Mouse (Mus musculus) liver, embryonic 15.5 days (tissue): ENCODE results near the gene Tenm4. TPM values are rescaled to one million over a fixed set of nuclear protein-coding genes. Genes with fewer than 3 reads are reported as not detected.

Experiments
- ATAC-seq: fragments of 200-750 bp; cut with Nextera tagmentation; 2 replicates; pipeline ENCODE4 v1.8.0; 2017; ENCODE audit warnings: moderate number of reproducible peaks, mild to moderate bottlenecking, moderate library complexity; ENCODE audit not compliant: insufficient read depth
- H3K27ac ChIP-seq: fragments of 300-500 bp; sonication (generic); replicated peaks from 2 replicates; pipeline ENCODE4 v1.5.1; 2015; ENCODE audit warnings: mild to moderate bottlenecking, inconsistent platforms
- H3K27me3 ChIP-seq: fragments of 300-500 bp; sonication (generic); 2 replicates; pipeline ENCODE4 v1.6.1; 2015; ENCODE audit warnings: mild to moderate bottlenecking, inconsistent platforms
- H3K36me3 ChIP-seq: fragments of 300-500 bp; sonication (generic); replicated peaks from 2 replicates; pipeline ENCODE4 v1.6.1; 2015; ENCODE audit warnings: moderate library complexity, mild to moderate bottlenecking, inconsistent platforms
- H3K4me1 ChIP-seq: fragments of 300-500 bp; sonication (generic); replicated peaks from 2 replicates; pipeline ENCODE4 v1.6.1; 2015; ENCODE audit warnings: inconsistent platforms
- H3K4me2 ChIP-seq: fragments of 300-500 bp; sonication (generic); 2 replicates; pipeline ENCODE4 v1.6.1; 2015; ENCODE audit warnings: moderate library complexity, mild to moderate bottlenecking, inconsistent platforms
- H3K4me3 ChIP-seq: fragments of 300-500 bp; sonication (generic); replicated peaks from 2 replicates; pipeline ENCODE4 v1.5.1; 2015; ENCODE audit warnings: mild to moderate bottlenecking, inconsistent platforms
- H3K9ac ChIP-seq: fragments of 300-500 bp; sonication (generic); 2 replicates; pipeline ENCODE4 v1.6.1; 2015; ENCODE audit warnings: moderate library complexity, mild to moderate bottlenecking, inconsistent platforms
- H3K9me3 ChIP-seq: fragments of 300-500 bp; sonication (generic); replicated peaks from 2 replicates; pipeline ENCODE4 v1.6.1; 2016; ENCODE audit warnings: inconsistent platforms
- WGBS: fragments of 180-500 bp; shearing (Covaris S2); methylation state at CpG from one replicate; pipeline ENCODE4 v1.1.7; 2015; ENCODE audit warnings: mixed read lengths; ENCODE audit not compliant: insufficient replicate concordance; 5-methylcytosine and 5-hydroxymethylcytosine counted together
- polyA plus RNA-seq: library from polyadenylated mRNA; unstranded; fragments of >200 nt; fragmentation: Nextera tagmentation; extraction: Ambion mirVana; gene quantifications from 2 replicates; pipeline ENCODE4 v1.2.1, GENCODE M21; 2015

The Tenm4 gene
- polyA plus RNA-seq, 1 experiment from 2014 or later, result 0.69 TPM

DNA sequence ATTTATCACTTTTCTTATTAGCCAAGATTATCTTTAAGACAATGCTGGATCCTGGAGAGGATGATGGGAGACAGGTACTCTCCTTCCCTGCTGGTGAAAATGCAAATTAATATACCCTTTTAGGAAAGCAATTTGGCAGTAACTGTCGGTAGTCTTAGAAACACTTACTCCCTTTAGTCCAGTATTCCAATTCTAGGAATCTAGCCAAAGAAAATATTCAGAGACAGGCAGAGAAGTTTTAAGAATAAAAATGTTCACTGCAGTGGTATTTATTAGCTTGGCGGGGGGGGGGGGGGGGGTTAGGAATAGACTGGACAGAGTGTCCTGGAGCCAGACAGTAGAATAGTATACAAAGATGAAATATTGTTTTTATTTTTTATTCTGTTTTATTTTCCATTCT lies 48.3 kb downstream of the Tenm4 start:
- Histone ChIP-seq H3K9ac (no peak overlapping the region), H3K4me3 (no peak overlapping the region), H3K4me2 (no peak overlapping the region), H3K36me3 (no peaks in the 10 kb centered on the region), H3K4me1 (no peaks in the 10 kb centered on the region), H3K27ac (no peak overlapping the region), H3K27me3 (peaks cover 13% of the 10 kb centered on the region), H3K9me3 (no peaks in the 10 kb centered on the region)
- no peak for ATAC-seq
- WGBS, result 66% methylated on average over 2 of the region's 2 CpGs

DNA sequence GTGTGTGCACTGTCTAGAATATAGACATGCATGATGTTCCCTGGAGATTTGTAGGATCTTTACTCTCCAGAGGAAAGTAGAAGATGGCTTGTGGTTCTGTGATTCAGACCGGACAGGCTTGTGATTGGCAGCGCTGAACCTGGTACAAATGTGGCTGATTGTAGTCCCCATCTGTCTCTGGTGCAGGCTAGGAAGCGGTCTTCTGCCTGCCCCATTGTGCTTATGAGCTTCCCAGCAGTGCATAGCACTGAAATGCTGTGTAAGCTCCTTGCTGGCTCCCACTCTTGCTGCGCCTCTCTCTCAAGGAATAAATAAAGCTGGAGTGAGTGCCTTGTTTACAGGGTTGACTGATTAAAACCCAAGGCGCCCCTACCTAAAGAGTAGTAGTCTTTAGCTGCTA lies 49.6 kb downstream of the Tenm4 start:
- ATAC-seq, result no peak
- H3K4me1 ChIP-seq, result no peaks in the 10 kb centered on the region
- H3K9ac ChIP-seq, result no peak overlapping the region
- H3K27ac ChIP-seq, result no peak overlapping the region
- H3K4me2 ChIP-seq, result no peak overlapping the region
- H3K9me3 ChIP-seq, result no peaks in the 10 kb centered on the region
- 56% methylated on average over 5 of the region's 5 CpGs for WGBS
- peaks cover 2% of the 10 kb centered on the region; the same call in 1 of the 2 replicates for H3K27me3 ChIP-seq
- H3K4me3 ChIP-seq, result no peak overlapping the region
- no peaks in the 10 kb centered on the region for H3K36me3 ChIP-seq

DNA sequence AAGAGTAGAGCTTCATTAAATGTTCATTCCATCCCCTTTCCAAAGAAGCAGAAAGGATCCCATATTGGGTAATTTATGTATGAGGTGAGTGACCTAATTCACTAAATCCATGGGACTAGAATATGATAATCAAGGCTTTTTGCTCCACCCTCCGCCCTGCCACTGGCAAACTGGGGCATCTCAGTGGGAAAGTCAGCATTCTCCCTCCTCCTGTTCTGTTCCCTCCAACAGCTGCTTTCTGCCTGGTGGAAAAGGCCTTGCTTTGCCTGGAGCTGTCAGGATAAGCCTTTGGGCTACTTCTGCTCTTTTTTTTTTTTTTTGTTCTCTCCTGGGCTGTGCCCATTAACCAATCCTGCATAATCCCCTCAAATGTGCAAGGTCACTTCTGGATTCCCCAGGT lies 51.5 kb downstream of the Tenm4 start:
- Histone ChIP-seq H3K4me3 (no peak overlapping the region), H3K27me3 (no peaks in the 10 kb centered on the region), H3K4me2 (no peak overlapping the region), H3K9me3 (no peaks in the 10 kb centered on the region), H3K4me1 (no peaks in the 10 kb centered on the region), H3K36me3 (no peaks in the 10 kb centered on the region), H3K27ac (no peak overlapping the region), H3K9ac (no peak overlapping the region)
- no peak for ATAC-seq
- 64% methylated on average over 1 of the region's 1 CpGs for WGBS

DNA sequence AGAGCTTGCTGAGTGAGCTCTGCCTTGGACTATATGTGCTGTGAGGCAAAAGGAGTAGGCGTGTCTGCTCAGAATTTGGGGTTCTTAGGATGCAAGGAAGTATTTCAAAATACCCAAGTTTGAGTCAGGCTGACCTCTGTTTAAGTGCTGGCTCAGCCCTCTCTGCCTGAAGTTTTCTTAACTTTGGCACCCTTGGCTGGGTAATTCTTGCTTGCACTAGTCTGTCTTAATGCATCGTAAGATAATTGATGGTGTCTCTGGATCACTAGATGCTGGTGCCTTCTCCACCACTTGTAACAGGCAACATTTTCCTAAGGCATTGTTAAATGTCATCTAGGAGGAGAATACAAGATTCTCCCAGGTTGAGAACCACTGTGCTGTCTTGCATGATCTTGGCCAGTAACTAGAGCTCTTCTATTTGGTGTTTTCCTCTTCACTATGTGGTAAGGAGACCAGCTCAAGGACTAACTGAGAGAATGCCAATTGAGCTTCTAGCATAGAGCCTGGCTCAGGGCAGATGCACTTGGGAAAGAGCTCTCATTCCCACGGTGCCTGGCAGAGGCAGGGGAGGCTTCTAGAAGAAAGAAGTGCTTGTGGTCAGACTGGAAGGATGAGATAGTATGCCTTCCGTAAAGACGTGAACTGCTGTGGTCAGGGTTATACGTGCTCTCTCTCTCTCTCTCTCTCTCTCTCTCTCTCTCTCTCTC lies 57.7 kb downstream of the Tenm4 start:
- Histone ChIP-seq H3K4me2 (no peak overlapping the region), H3K4me1 (no peaks in the 10 kb centered on the region), H3K4me3 (no peak overlapping the region), H3K27me3 (no peaks in the 10 kb centered on the region), H3K9ac (no peak overlapping the region), H3K27ac (no peak overlapping the region), H3K9me3 (no peaks in the 10 kb centered on the region), H3K36me3 (no peaks in the 10 kb centered on the region)
- 34% methylated on average over 6 of the region's 6 CpGs for WGBS
- no peak for ATAC-seq

- no peak for ATAC-seq
- Histone ChIP-seq H3K4me3 (no peak overlapping the region), H3K27me3 (no peaks in the 10 kb centered on the region), H3K4me2 (no peak overlapping the region), H3K9ac (no peak overlapping the region), H3K9me3 (no peaks in the 10 kb centered on the region), H3K4me1 (no peaks in the 10 kb centered on the region), H3K36me3 (no peaks in the 10 kb centered on the region), H3K27ac (no peak overlapping the region)
- WGBS, result 53% methylated on average over 8 of the region's 8 CpGs
Measured at GRCm38 (mm10) chr7:96230006-96230719, 59.1 kb downstream of the Tenm4 start.

DNA sequence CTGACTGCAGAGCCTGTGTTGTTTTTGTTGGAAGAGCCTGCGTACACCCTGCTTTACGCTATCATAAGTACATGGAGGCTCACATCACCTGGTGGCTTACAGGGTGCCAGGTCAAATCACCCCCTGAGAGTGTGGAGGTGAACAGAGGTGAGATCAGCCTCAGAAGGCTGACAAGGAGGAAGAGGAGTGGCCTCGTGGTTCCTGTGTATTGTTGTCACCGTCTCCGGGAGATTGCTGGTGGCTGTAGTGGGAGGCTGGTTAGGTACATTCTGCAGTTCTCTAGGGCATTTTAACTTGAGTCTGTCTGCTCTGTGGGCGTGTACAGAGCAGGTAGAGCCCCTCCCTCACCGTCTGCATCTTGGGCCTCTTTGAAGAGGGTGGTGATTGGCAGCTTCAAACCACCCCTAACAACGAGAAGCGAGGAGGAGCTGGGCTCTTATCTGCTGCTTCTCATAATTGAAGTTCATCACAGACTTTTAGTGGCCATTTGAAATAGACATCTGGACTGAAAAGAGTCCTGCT lies 59.7 kb downstream of the Tenm4 start:
- Histone ChIP-seq H3K4me1 (no peaks in the 10 kb centered on the region), H3K4me2 (no peak overlapping the region), H3K27me3 (no peaks in the 10 kb centered on the region), H3K9me3 (no peaks in the 10 kb centered on the region), H3K4me3 (no peak overlapping the region), H3K9ac (no peak overlapping the region), H3K36me3 (no peaks in the 10 kb centered on the region), H3K27ac (no peak overlapping the region)
- ATAC-seq, result no peak
- WGBS, result 23% methylated on average over 9 of the region's 9 CpGs

GRCm38 (mm10) chr7:96235847-96236246 lies 64.8 kb downstream of the Tenm4 start:
- Histone ChIP-seq H3K27ac (no peak overlapping the region), H3K4me1 (no peaks in the 10 kb centered on the region), H3K9ac (no peak overlapping the region), H3K4me3 (no peak overlapping the region), H3K36me3 (no peaks in the 10 kb centered on the region), H3K4me2 (no peak overlapping the region), H3K27me3 (no peaks in the 10 kb centered on the region), H3K9me3 (no peaks in the 10 kb centered on the region)
- no peak for ATAC-seq
- 57% methylated on average over 6 of the region's 6 CpGs for WGBS

DNA sequence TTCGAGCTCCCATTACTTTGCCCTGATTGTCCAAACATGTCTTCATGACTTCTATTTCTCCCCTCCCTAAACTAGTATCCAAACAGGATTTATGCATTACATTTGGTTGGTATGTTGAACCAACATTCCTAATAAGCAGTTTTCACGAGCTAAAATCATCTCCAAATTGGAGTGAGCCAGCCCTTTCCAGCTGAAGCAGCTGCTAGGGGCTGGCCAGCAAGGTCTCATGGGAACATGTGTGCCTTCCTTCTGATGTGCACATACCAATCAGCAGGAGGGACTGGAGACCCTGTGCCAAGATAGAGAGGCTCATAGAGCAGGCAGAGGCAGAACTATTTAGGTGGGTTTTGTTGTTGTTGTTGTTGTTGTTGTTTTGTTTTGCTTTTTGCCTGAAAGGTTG lies 69.6 kb downstream of the Tenm4 start:
- Histone ChIP-seq H3K27me3 (no peaks in the 10 kb centered on the region), H3K4me1 (no peaks in the 10 kb centered on the region), H3K9me3 (no peaks in the 10 kb centered on the region), H3K4me3 (no peak overlapping the region), H3K9ac (no peak overlapping the region), H3K27ac (no peak overlapping the region), H3K4me2 (no peak overlapping the region), H3K36me3 (no peaks in the 10 kb centered on the region)
- 20% methylated on average over 2 of the region's 2 CpGs for WGBS
- no peak for ATAC-seq

DNA sequence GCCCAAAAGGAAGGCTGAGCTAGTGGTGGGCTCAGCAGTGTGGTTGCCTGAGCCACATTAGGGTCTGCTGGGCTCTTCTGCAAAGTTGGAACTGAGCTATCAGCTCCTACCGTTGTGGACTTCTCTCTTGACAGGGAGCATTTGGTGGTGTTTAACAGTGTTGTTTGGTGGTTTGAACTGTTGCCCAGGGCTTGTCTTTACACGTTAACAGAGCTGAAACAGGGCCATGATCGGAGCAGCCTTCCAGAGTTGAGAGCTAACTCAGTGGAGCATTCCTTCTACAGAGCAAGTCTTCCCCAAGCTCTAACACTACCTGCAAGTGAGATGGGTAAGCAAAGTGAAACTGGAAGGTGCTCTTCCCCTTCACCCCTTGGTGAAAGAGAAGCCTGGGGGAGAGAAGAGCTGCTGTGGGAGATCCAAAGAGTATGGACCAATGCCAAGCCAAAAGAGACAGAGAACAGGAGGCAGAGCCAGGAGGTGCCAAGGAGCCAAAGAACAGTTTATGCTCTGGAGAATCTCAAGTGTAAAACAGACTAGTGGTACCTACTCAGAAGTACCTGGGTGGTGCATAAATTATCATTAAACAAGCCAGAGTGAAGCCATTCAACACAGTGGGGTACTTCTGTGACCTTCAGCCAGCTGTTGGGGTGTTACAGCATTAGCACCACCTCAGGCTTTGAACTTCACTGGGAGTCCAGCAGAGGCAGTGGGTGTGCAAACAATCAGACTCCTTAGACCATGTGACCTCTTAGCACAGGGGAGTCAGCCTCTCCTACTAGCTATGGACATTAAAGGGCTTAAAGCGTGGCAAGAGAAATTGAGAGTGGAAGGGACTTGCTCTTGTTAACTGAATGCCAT lies 71.5 kb downstream of the Tenm4 start:
- Histone ChIP-seq H3K27ac (no peak overlapping the region), H3K4me3 (no peak overlapping the region), H3K9me3 (no peaks in the 10 kb centered on the region), H3K36me3 (no peaks in the 10 kb centered on the region), H3K4me2 (no peak overlapping the region), H3K4me1 (no peaks in the 10 kb centered on the region), H3K27me3 (no peaks in the 10 kb centered on the region), H3K9ac (no peak overlapping the region)
- WGBS, result 53% methylated on average over 4 of the region's 4 CpGs
- no peak for ATAC-seq

DNA sequence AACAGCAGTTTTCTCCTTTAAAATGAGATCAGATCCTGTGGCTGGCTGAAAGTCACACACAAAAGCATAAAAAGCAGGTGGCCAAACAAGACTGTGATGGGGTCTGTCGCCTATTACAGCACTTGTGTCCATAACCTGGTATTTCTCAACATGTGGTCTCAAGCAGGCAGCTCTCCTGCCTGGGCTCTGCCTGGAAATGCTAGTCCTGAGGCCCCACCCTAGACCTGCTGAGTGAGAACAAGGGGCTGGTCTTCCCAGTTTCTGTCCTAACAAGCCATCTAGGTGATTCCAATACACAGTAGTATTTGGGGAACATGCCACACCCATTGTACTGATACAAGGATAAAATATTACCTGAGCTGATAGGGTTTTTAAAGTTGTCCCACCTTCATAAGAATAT lies 73.8 kb downstream of the Tenm4 start:
- Histone ChIP-seq H3K4me2 (no peak overlapping the region), H3K4me3 (no peak overlapping the region), H3K27ac (no peak overlapping the region), H3K27me3 (no peaks in the 10 kb centered on the region), H3K4me1 (no peaks in the 10 kb centered on the region), H3K9ac (no peak overlapping the region), H3K36me3 (no peaks in the 10 kb centered on the region), H3K9me3 (no peaks in the 10 kb centered on the region)
- ATAC-seq, result no peak
- WGBS, result 39% methylated on average over 1 of the region's 1 CpGs

DNA sequence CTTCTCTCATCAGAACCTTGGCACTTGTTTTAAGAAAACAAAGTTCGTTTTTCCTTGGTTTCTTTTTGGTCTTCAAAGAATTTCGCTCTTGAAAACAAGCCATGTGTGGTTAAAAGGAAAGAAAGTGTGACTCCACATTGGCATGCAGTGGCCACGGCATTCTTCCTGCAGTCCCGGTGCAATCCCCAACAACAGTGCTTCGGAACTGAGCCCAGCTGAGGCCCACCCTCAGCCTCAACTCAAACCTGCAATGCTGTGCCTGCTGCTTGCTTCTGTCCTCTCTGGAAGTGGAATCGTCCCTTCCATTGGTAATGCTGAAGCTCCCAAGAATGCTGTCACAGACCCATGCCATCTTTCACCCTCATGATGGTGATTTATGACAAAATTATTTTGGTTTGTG lies 88.6 kb downstream of the Tenm4 start:
- WGBS, result 57% methylated on average over 6 of the region's 6 CpGs
- no peak for ATAC-seq

More for the DNA sequence above, 88.6 kb downstream of the Tenm4 start:
- Histone ChIP-seq H3K36me3 (no peaks in the 10 kb centered on the region), H3K9ac (no peak overlapping the region), H3K4me2 (no peak overlapping the region), H3K4me1 (no peaks in the 10 kb centered on the region), H3K4me3 (no peak overlapping the region), H3K27me3 (no peaks in the 10 kb centered on the region), H3K9me3 (no peaks in the 10 kb centered on the region), H3K27ac (no peak overlapping the region)
